Mouse (Mus musculus): Measurements from ENCODE around the gene Stat3. TPM values are rescaled to one million over a fixed set of nuclear protein-coding genes. Genes with fewer than 3 reads are reported as not detected.

Stat3 gene
- 23.3 and 26.4 TPM in 2 replicates for polyA plus RNA-seq (2014; fragmentation: Nextera tagmentation; extraction: Ambion mirVana)

DNA sequence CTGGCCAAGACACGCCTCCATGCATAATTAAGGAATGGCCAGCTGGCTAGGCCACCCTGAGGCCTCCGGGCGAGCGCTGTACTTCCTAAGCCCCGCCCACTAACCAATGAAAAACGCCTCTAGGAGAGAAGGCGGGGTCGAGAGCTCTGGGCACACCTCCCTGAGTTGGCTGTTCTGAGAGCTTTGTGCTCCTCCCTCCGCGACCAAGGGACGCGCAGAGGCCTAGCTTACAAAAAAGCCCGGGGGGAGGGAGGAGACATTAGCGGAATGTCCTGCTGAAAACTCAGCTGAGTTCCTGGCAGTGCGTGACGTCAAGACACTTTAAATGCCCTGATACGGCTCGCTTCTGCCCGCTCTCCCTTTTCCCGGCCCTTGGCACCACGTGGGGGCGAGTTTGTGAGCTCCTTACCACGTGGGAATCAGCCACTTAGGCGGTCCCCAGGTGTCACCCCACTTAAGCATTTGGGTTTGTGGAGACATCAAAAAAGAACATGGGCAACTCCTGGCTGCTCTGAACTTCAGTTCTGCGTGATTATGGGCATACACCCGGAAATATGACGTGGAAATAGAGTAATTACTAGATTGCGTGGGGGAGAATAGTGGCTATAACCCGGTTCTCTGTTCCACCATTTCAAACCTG is at the start of gene Stat3:
Gene Stat3 (minus strand): TSS at position 29 of the 640 bp plus-strand sequence.
- no peaks in the 10 kb centered on the region for H3K9me3 ChIP-seq (replicated peaks; ENCODE audit: control insufficient read depth, low read length)
- H3K4me2 ChIP-seq (ENCODE audit: low read length) = peak within 1 kb of the TSS; percentile 77
- H3K9ac ChIP-seq (ENCODE audit: low read length) = peak within 1 kb of the TSS; percentile 82
- H3K4me3 ChIP-seq (ENCODE audit: low read depth, low read length) = peak within 1 kb of the TSS; percentile 70
- no peaks in the 10 kb centered on the region for H3K36me3 ChIP-seq (ENCODE audit: control insufficient read depth, insufficient read depth, low read length)
- DNase-seq (ENCODE audit: low spot score) (peak; percentile 100), ATAC-seq (peak; percentile 98)
- 1% methylated on average over 29 of the region's 29 CpGs for WGBS
- H3K27ac ChIP-seq (ENCODE audit: low read depth, low read length) = peak within 1 kb of the TSS; percentile 53; the same call in 1 of the 2 replicates
- peaks cover 6% of the 10 kb centered on the region; the same call in 1 of the 2 replicates for H3K4me1 ChIP-seq (ENCODE audit: control insufficient read depth, insufficient read depth, low read length)
- H3K27me3 ChIP-seq (replicated peaks; ENCODE audit: control insufficient read depth, insufficient read depth, low read length) = no peaks in the 10 kb centered on the region

DNA sequence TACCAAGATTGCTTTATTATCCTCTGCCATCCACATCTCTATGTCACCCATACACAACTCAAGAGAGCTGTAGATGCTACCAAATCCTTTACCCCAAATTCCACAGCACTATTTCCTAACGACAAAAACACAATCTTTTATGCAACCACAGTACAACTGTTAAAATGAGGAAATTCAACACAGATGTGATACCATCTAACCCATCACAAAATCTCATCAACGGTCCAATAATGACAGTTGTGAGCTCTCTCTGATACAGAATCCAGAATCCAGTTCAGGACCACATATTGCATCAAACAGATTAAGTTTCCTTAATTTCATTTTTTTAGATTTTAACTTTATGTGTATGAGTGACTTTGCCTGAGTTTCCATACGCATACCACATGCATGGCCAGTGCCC is 49.3 kb upstream of the Stat3 start:
- no peaks in the 10 kb centered on the region for H3K4me1 ChIP-seq (ENCODE audit: control insufficient read depth, insufficient read depth, low read length)
- 87% methylated on average over 3 of the region's 3 CpGs for WGBS
- ATAC-seq (no peak), DNase-seq (ENCODE audit: low spot score) (no peak)
- no peaks in the 10 kb centered on the region for H3K36me3 ChIP-seq (ENCODE audit: control insufficient read depth, insufficient read depth, low read length)
- H3K4me3 ChIP-seq (ENCODE audit: low read depth, low read length) = no peak overlapping the region
- no peak overlapping the region for H3K9ac ChIP-seq (ENCODE audit: low read length)
- no peaks in the 10 kb centered on the region for H3K9me3 ChIP-seq (replicated peaks; ENCODE audit: control insufficient read depth, low read length)
- no peak overlapping the region for H3K4me2 ChIP-seq (ENCODE audit: low read length)
- H3K27me3 ChIP-seq (replicated peaks; ENCODE audit: control insufficient read depth, insufficient read depth, low read length) = no peaks in the 10 kb centered on the region
- H3K27ac ChIP-seq (ENCODE audit: low read depth, low read length) = no peak overlapping the region

DNA sequence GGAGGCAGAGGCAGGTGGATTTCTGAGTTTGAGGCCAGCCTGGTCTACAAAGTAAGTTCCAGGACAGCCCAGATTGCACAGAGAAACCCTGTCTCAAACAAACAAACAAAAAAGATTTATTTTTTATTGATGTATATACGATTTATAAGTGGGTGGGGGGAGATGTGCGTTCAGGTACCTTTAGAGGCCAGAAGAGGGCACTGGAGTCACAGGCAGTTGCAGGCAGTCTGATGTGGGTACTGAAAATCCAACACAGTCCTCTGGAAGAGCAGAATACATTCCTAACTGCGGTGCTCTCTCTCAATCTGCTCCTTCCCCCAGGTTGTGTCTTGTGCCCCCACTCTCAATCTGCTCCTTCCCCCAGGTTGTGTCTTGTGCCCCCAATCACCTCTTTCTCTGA is 46.3 kb upstream of the Stat3 start:
- no peak for DNase-seq (ENCODE audit: low spot score)

DNA sequence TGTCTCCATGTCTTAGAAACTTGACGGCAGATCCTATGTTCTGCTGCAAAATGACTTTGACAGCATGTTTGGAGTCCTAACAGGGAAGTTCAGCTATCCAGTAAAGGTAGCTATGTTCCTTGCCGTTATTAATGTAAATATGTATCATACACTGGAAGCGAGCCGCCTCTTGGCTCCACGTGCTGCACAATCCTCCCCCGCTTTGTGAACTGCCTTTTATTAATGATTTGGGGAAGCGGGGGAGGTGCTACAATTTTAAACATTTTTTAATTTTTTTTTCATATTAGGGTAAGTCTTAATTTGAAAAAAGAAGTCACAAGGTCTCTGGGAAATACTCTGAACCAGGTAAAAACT is 44.4 kb upstream of the Stat3 start:
- 79% methylated on average over 7 of the region's 7 CpGs for WGBS
- H3K4me2 ChIP-seq (ENCODE audit: low read length) = no peak overlapping the region
- no peaks in the 10 kb centered on the region for H3K9me3 ChIP-seq (replicated peaks; ENCODE audit: control insufficient read depth, low read length)
- H3K27ac ChIP-seq (ENCODE audit: low read depth, low read length) = no peak overlapping the region
- ATAC-seq = no peak
- peaks cover 7% of the 10 kb centered on the region; the same call in 1 of the 2 replicates for H3K27me3 ChIP-seq (replicated peaks; ENCODE audit: control insufficient read depth, insufficient read depth, low read length)
- no peak overlapping the region for H3K4me3 ChIP-seq (ENCODE audit: low read depth, low read length)
- H3K9ac ChIP-seq (ENCODE audit: low read length) = no peak overlapping the region
- no peaks in the 10 kb centered on the region for H3K36me3 ChIP-seq (ENCODE audit: control insufficient read depth, insufficient read depth, low read length)
- peaks cover 4% of the 10 kb centered on the region for H3K4me1 ChIP-seq (ENCODE audit: control insufficient read depth, insufficient read depth, low read length)
- DNase-seq (ENCODE audit: low spot score) = no peak

More for the DNA sequence above, 46.3 kb upstream of the Stat3 start:
- peaks cover 7% of the 10 kb centered on the region; the same call in 1 of the 2 replicates for H3K27me3 ChIP-seq (replicated peaks; ENCODE audit: control insufficient read depth, insufficient read depth, low read length)
- ATAC-seq = no peak
- 47% methylated on average over 3 of the region's 3 CpGs for WGBS
- H3K4me2 ChIP-seq (ENCODE audit: low read length) = no peak overlapping the region
- no peak overlapping the region for H3K27ac ChIP-seq (ENCODE audit: low read depth, low read length)
- H3K9ac ChIP-seq (ENCODE audit: low read length) = no peak overlapping the region
- H3K4me1 ChIP-seq (ENCODE audit: control insufficient read depth, insufficient read depth, low read length) = peaks cover 4% of the 10 kb centered on the region
- no peaks in the 10 kb centered on the region for H3K9me3 ChIP-seq (replicated peaks; ENCODE audit: control insufficient read depth, low read length)
- H3K36me3 ChIP-seq (ENCODE audit: control insufficient read depth, insufficient read depth, low read length) = no peaks in the 10 kb centered on the region
- H3K4me3 ChIP-seq (ENCODE audit: low read depth, low read length) = no peak overlapping the region

DNA sequence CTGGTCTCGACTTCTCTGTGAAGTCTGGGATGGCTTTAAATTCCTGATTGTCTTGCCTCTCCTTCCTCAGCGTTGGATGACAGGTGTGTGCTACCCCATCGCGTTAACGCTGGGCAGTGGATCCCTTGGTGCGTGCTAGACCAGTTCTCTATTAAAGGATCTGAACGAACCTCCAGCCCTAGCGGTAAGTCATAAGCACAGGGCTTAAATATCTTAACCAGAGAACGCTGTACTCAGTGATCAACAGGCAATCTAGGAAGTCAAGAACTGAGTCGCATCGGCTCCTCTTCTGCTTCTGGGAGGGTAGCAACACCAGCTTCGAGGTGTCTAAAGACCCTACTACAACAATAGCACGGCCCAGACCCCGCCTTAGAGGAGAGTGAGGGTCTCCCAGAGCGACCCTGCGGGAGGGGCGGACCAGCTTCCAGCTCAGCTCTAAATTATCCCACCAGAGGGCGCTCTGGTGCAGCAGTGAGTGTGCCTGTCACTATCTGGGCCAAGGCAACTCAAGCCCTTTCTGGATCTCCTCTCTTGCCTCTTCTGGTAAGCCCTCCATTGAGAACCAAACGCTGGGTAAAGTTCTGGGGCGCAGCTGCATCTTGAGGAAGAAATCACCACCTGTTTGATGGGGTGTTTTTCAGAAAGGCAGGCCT is 43.9 kb upstream of the Stat3 start:
- WGBS = 3% methylated on average over 20 of the region's 20 CpGs
- peaks cover 7% of the 10 kb centered on the region; the same call in 1 of the 2 replicates for H3K27me3 ChIP-seq (replicated peaks; ENCODE audit: control insufficient read depth, insufficient read depth, low read length)
- H3K9ac ChIP-seq (ENCODE audit: low read length) = 0 out of 2 replicates have a peak overlapping the region, but pooled peaks have one; percentile 40
- H3K4me2 ChIP-seq (ENCODE audit: low read length) = peak overlapping the region; percentile 49
- ATAC-seq (peak; percentile 80), DNase-seq (ENCODE audit: low spot score) (peak; percentile 90)
- H3K4me3 ChIP-seq (ENCODE audit: low read depth, low read length) = peak overlapping the region; percentile 24
- no peaks in the 10 kb centered on the region for H3K9me3 ChIP-seq (replicated peaks; ENCODE audit: control insufficient read depth, low read length)
- peaks cover 4% of the 10 kb centered on the region for H3K4me1 ChIP-seq (ENCODE audit: control insufficient read depth, insufficient read depth, low read length)
- H3K27ac ChIP-seq (ENCODE audit: low read depth, low read length) = no peak overlapping the region
- H3K36me3 ChIP-seq (ENCODE audit: control insufficient read depth, insufficient read depth, low read length) = no peaks in the 10 kb centered on the region

DNA sequence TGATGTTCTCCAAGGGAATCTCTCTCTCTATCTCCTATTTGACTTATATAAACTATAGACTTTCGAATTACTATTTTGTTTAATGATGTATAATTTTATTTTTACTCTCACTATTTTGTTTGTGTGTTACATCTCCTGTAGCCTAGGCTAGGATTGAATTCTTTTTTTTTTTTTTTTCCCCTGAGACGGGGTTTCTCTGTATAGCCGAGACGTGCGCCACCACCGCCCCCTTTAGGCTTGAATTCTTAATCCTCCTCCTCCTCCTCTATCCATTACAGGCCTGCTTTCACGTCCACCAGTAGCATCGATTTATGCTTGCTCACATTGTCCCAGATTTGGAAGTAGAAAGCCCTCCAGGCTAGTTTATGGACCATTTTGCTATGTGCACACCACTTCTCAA is 42.7 kb upstream of the Stat3 start:
- Histone ChIP-seq H3K27me3 (replicated peaks; ENCODE audit: control insufficient read depth, insufficient read depth, low read length) (peaks cover 7% of the 10 kb centered on the region; the same call in 1 of the 2 replicates), H3K4me2 (ENCODE audit: low read length) (no peak overlapping the region), H3K9me3 (replicated peaks; ENCODE audit: control insufficient read depth, low read length) (no peaks in the 10 kb centered on the region), H3K4me3 (ENCODE audit: low read depth, low read length) (no peak overlapping the region), H3K9ac (ENCODE audit: low read length) (no peak overlapping the region), H3K36me3 (ENCODE audit: control insufficient read depth, insufficient read depth, low read length) (no peaks in the 10 kb centered on the region), H3K4me1 (ENCODE audit: control insufficient read depth, insufficient read depth, low read length) (peaks cover 4% of the 10 kb centered on the region), H3K27ac (ENCODE audit: low read depth, low read length) (no peak overlapping the region)
- WGBS = 9% methylated on average over 8 of the region's 8 CpGs
- ATAC-seq (no peak), DNase-seq (ENCODE audit: low spot score) (no peak)

DNA sequence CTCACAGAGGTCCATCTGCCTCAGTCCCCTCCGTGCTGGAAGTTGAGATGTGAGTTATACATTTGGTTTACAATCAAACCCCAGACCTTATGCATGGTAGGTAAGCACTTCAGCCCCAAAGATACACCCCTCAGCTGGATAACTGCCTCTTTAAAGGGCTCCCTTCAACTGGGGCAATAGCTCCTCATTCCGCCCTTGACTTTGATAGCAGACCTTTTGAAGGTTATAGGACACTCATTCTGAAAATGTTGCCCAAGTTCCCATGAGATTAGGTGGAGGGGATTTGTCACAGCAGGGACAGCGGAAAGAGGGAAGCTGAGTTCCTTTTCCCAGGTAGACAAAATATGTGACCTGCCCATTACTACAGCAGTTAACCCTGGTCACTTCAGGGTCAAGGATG is 41.9 kb upstream of the Stat3 start:
- Histone ChIP-seq H3K27me3 (replicated peaks; ENCODE audit: control insufficient read depth, insufficient read depth, low read length) (peaks cover 7% of the 10 kb centered on the region; the same call in 1 of the 2 replicates), H3K9ac (ENCODE audit: low read length) (no peak overlapping the region), H3K36me3 (ENCODE audit: control insufficient read depth, insufficient read depth, low read length) (no peaks in the 10 kb centered on the region), H3K4me2 (ENCODE audit: low read length) (no peak overlapping the region), H3K4me3 (ENCODE audit: low read depth, low read length) (no peak overlapping the region), H3K4me1 (ENCODE audit: control insufficient read depth, insufficient read depth, low read length) (peaks cover 4% of the 10 kb centered on the region), H3K9me3 (replicated peaks; ENCODE audit: control insufficient read depth, low read length) (no peaks in the 10 kb centered on the region), H3K27ac (ENCODE audit: low read depth, low read length) (no peak overlapping the region)
- WGBS = 63% methylated on average over 3 of the region's 3 CpGs
- ATAC-seq (no peak), DNase-seq (ENCODE audit: low spot score) (no peak)

DNA sequence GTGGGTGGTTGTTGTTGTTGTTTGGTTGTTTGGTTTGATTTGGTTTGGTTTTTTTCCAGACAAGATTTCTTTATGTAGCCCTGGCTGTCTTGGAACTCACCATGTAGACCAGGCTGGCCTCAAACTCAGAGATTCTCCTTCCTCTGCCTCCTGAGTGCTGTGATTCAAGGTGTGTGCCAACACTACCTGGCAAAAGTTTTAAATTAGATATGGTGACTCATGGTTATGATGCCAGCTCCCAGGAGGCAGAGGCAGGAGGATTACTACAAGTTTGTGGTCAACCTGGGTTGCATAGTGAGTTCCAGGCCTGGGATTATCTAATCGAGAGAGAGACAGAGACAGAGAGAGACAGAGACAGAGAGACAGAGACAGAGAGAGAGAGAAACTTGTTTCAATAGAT is 41.1 kb upstream of the Stat3 start:
- Histone ChIP-seq H3K9ac (ENCODE audit: low read length) (no peak overlapping the region), H3K4me1 (ENCODE audit: control insufficient read depth, insufficient read depth, low read length) (peaks cover 4% of the 10 kb centered on the region), H3K36me3 (ENCODE audit: control insufficient read depth, insufficient read depth, low read length) (no peaks in the 10 kb centered on the region), H3K4me3 (ENCODE audit: low read depth, low read length) (no peak overlapping the region), H3K27me3 (replicated peaks; ENCODE audit: control insufficient read depth, insufficient read depth, low read length) (peaks cover 7% of the 10 kb centered on the region; the same call in 1 of the 2 replicates), H3K9me3 (replicated peaks; ENCODE audit: control insufficient read depth, low read length) (no peaks in the 10 kb centered on the region), H3K27ac (ENCODE audit: low read depth, low read length) (no peak overlapping the region), H3K4me2 (ENCODE audit: low read length) (no peak overlapping the region)
- 89% methylated on average over 1 of the region's 1 CpGs for WGBS
- ATAC-seq (no peak), DNase-seq (ENCODE audit: low spot score) (no peak)

DNA sequence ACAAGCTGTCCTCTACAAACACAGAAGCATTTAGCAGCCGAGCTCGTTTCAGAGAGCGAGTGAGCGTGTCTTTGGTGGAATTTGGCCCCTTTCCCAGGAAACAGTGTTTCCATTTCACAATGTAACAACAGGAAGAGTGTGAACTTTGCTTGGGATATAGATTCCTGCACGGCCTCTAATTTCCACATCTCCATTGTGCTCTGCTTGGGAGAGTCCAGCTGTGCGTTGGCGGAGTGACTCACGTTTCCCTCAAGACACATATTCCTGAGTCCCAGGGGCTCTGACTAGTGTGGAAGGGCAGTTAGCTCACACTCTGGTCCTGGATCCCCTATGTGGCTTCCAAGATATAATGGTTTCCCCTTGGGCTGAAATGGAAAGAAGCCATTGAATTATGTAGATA is 40.5 kb upstream of the Stat3 start:
- no peaks in the 10 kb centered on the region for H3K9me3 ChIP-seq (replicated peaks; ENCODE audit: control insufficient read depth, low read length)
- H3K4me2 ChIP-seq (ENCODE audit: low read length) = no peak overlapping the region
- ATAC-seq (no peak), DNase-seq (ENCODE audit: low spot score) (peak; percentile 41)
- WGBS = 40% methylated on average over 8 of the region's 8 CpGs
- no peak overlapping the region for H3K9ac ChIP-seq (ENCODE audit: low read length)
- H3K4me3 ChIP-seq (ENCODE audit: low read depth, low read length) = no peak overlapping the region
- H3K36me3 ChIP-seq (ENCODE audit: control insufficient read depth, insufficient read depth, low read length) = no peaks in the 10 kb centered on the region
- H3K4me1 ChIP-seq (ENCODE audit: control insufficient read depth, insufficient read depth, low read length) = peaks cover 4% of the 10 kb centered on the region
- H3K27me3 ChIP-seq (replicated peaks; ENCODE audit: control insufficient read depth, insufficient read depth, low read length) = peaks cover 7% of the 10 kb centered on the region; the same call in 1 of the 2 replicates
- H3K27ac ChIP-seq (ENCODE audit: low read depth, low read length) = no peak overlapping the region

Measured in forebrain, embryonic 14.5 days (tissue).